Mouse (Mus musculus) neural tube, embryonic 14.5 days (tissue): ENCODE results near the gene Traf3ip3. TPM values are rescaled to one million over a fixed set of nuclear protein-coding genes. Genes with fewer than 3 reads are reported as not detected.

Experiments
- ATAC-seq: fragments of 200-750 bp; cut with Nextera tagmentation; 2 replicates; pipeline ENCODE4 v1.8.0; 2017; ENCODE audit warnings: low read depth, mild to moderate bottlenecking, moderate TSS enrichment, moderate library complexity
- H3K27ac ChIP-seq: fragments of 300-500 bp; sonication (generic); 2 replicates; pipeline ENCODE4 v1.5.1; 2014; ENCODE audit warnings: low read depth, mild to moderate bottlenecking, control low read depth, low read length, moderate library complexity, mixed read lengths
- H3K27me3 ChIP-seq: fragments of 300-500 bp; sonication (generic); 2 replicates; pipeline ENCODE4 v1.6.1; 2014; ENCODE audit warnings: low read length; ENCODE audit not compliant: control insufficient read depth, insufficient read depth
- H3K36me3 ChIP-seq: fragments of 300-500 bp; sonication (generic); 2 replicates; pipeline ENCODE4 v1.6.1; 2014; ENCODE audit warnings: low read length, mixed read lengths; ENCODE audit not compliant: control insufficient read depth, insufficient read depth
- H3K4me1 ChIP-seq: fragments of 300-500 bp; sonication (generic); 2 replicates; pipeline ENCODE4 v1.6.1; 2014; ENCODE audit warnings: low read length; ENCODE audit not compliant: control insufficient read depth, insufficient read depth
- H3K4me2 ChIP-seq: fragments of 300-500 bp; sonication (generic); 2 replicates; pipeline ENCODE4 v1.6.1; 2014; ENCODE audit warnings: mild to moderate bottlenecking, low read depth, low read length, control low read depth
- H3K4me3 ChIP-seq: fragments of 300-500 bp; sonication (generic); 2 replicates; pipeline ENCODE4 v1.5.1; 2014; ENCODE audit warnings: low read depth, low read length, control low read depth, mixed read lengths
- H3K9ac ChIP-seq: fragments of 300-500 bp; sonication (generic); replicated peaks from 2 replicates; pipeline ENCODE4 v1.6.1; 2014; ENCODE audit warnings: low read depth, mild to moderate bottlenecking, control low read depth, low read length, mixed read lengths
- H3K9me3 ChIP-seq: fragments of 300-500 bp; sonication (generic); 2 replicates; pipeline ENCODE4 v1.6.1; 2016; ENCODE audit warnings: low read length; ENCODE audit not compliant: control insufficient read depth
- WGBS: fragments of 180-500 bp; shearing (Covaris S2); extraction: QIAGEN DNeasy Blood & Tissue Kit; methylation state at CpG from one replicate; pipeline ENCODE4 v1.1.7; 2014; 5-methylcytosine and 5-hydroxymethylcytosine counted together
- polyA plus RNA-seq: library from polyadenylated mRNA; unstranded; fragments of >200 nt; fragmentation: Nextera tagmentation; extraction: Ambion mirVana; gene quantifications from 2 replicates; pipeline ENCODE4 v1.2.1, GENCODE M21; 2014

Traf3ip3 gene
- polyA plus RNA-seq, 1 experiment from 2014 or later = 1.1 TPM

DNA sequence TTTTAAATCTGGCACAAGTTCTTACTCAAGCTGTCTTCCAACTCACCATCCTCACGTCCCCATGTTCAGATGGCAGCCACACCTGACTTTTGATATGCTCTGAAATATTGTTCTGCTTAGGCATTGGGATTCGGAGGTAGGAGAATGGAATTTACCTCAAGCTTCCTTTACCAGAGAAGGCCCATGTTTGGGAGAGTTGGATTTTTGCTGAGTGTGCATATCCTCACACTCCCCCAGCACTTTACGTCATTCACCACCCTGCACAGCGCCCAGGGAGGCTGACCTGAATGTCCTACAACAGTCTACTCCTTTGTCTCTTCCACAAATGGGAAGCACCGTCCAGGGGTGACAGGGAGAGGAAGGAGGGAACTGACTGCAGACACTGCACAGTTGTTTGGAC, 18.9 kb upstream of the Traf3ip3 start:
- no peak overlapping the region for H3K4me2 ChIP-seq
- WGBS = 72% methylated on average over 5 of the region's 5 CpGs
- no peak for ATAC-seq
- H3K9ac ChIP-seq = no peak overlapping the region
- H3K4me1 ChIP-seq = no peaks in the 10 kb centered on the region
- H3K9me3 ChIP-seq = no peaks in the 10 kb centered on the region
- no peaks in the 10 kb centered on the region for H3K36me3 ChIP-seq
- no peaks in the 10 kb centered on the region for H3K27me3 ChIP-seq
- H3K4me3 ChIP-seq = no peak overlapping the region
- H3K27ac ChIP-seq = no peak overlapping the region

- Histone ChIP-seq H3K27me3 (no peaks in the 10 kb centered on the region), H3K9ac (no peak overlapping the region), H3K36me3 (no peaks in the 10 kb centered on the region), H3K27ac (no peak overlapping the region), H3K4me3 (no peak overlapping the region), H3K4me1 (no peaks in the 10 kb centered on the region), H3K9me3 (no peaks in the 10 kb centered on the region), H3K4me2 (no peak overlapping the region)
- 77% methylated on average over 3 of the region's 3 CpGs for WGBS
- no peak for ATAC-seq
These were observed 14.5 kb upstream of the Traf3ip3 start for GRCm38 (mm10) chr1:193216000-193216399.

- Histone ChIP-seq H3K36me3 (no peaks in the 10 kb centered on the region), H3K9ac (no peak overlapping the region), H3K4me3 (no peak overlapping the region), H3K4me1 (no peaks in the 10 kb centered on the region), H3K4me2 (no peak overlapping the region), H3K9me3 (no peaks in the 10 kb centered on the region), H3K27me3 (no peaks in the 10 kb centered on the region), H3K27ac (no peak overlapping the region)
- ATAC-seq = no peak
- WGBS = 82% methylated on average over 5 of the region's 5 CpGs
These were observed 12.6 kb upstream of the Traf3ip3 start for GRCm38 (mm10) chr1:193214053-193214452.

DNA sequence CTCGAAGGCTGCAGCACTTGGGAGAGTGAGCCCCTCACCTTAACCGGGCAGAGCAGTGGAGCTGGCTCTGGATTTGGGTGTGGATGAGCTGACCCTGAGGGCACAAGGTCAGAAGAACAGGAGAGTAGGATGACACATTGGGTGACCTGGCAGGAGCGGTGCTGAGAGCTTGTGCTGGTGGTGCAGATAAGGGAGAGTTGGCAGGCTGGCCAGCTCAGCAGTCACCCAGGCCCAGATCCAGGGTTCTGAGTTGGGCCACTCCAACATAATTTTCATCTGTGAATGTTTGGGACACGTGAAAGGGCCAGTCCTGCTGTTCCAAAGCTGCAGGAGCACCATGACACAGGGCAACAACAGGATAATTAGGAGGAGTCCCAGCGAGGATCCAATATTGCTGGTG, 9.9 kb upstream of the Traf3ip3 start:
- Histone ChIP-seq H3K4me3 (no peak overlapping the region), H3K27ac (no peak overlapping the region), H3K4me2 (no peak overlapping the region), H3K36me3 (no peaks in the 10 kb centered on the region), H3K4me1 (no peaks in the 10 kb centered on the region), H3K9me3 (no peaks in the 10 kb centered on the region), H3K27me3 (no peaks in the 10 kb centered on the region), H3K9ac (no peak overlapping the region)
- WGBS = 79% methylated on average over 5 of the region's 5 CpGs
- ATAC-seq = no peak

DNA sequence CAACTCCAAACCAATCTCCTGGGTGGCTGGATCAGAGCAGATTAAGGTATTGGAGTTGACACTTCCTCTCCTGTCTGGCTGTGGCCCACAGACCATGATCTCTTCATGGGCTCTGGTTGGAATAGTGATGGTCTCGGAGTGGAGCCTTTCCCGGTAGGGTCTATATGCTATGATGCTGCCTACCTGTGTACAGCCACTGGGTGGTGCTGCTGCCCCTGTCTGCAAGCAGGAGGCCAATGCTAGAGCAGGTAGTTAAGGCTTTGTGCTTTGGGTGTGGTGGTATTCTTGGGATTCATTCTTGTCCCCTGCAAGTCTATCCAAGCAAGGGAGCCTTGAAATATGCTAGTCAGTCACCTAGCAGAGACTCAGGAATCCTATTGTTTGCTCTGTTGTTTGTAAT, 6.7 kb upstream of the Traf3ip3 start:
- Histone ChIP-seq H3K36me3 (no peaks in the 10 kb centered on the region), H3K27me3 (no peaks in the 10 kb centered on the region), H3K4me3 (no peak overlapping the region), H3K4me1 (no peaks in the 10 kb centered on the region), H3K27ac (no peak overlapping the region), H3K9ac (no peak overlapping the region), H3K9me3 (no peaks in the 10 kb centered on the region), H3K4me2 (no peak overlapping the region)
- ATAC-seq = no peak
- 47% methylated on average over 2 of the region's 2 CpGs for WGBS

DNA sequence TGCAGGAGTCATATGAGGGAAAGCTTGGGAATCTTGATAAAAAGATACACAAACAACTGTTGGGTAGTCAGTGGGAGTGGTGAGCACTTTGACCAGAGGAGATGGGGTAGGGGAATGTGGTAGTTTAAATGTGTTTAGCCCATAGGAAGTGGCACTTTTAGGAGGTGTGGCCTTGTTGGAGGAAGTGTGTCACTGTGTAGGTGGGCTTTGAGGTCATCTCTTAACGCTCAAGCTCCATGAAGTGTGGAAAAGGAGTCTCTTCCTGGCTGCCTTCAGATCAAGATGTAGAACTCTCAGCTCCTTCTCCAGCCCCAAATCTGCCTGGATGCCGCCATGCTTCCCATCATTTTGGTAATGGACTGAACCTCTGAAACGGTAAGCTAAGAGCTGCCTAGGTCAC, 6.0 kb upstream of the Traf3ip3 start, which contains the start of gene Lamb3:
Gene Lamb3 (plus strand): TSS at position 197 of the 400 bp plus-strand sequence.
- Histone ChIP-seq H3K4me2 (no peak within 1 kb of the TSS), H3K27ac (no peak within 1 kb of the TSS), H3K36me3 (no peaks in the 10 kb centered on the region), H3K4me3 (no peak within 1 kb of the TSS), H3K9ac (no peak within 1 kb of the TSS), H3K4me1 (no peaks in the 10 kb centered on the region), H3K27me3 (no peaks in the 10 kb centered on the region), H3K9me3 (no peaks in the 10 kb centered on the region)
- WGBS = 97% methylated on average over 3 of the region's 3 CpGs
- no peak for ATAC-seq

DNA sequence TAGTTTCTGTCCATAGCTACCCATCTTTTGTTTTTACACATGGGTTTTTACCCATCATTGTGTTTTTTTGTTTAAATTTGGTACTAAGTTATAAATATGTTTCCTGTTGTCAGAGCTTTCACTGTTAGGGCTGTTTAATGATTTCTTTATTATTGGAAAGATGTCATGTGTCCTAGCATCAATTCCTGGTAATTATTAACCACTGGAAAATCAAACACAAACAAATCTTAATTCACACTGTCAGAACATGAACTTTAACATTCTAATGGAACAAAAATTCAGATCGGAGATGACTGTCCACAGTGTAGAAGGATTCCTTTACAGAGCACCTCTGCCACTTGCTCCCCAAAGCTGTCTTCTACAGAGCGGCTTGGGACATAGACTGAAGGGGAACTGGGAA, 3.9 kb upstream of the Traf3ip3 start:
- no peaks in the 10 kb centered on the region for H3K36me3 ChIP-seq
- no peaks in the 10 kb centered on the region for H3K27me3 ChIP-seq
- H3K27ac ChIP-seq = no peak overlapping the region
- H3K4me1 ChIP-seq = no peaks in the 10 kb centered on the region
- no peak overlapping the region for H3K4me2 ChIP-seq
- H3K4me3 ChIP-seq = no peak overlapping the region
- no peak for ATAC-seq
- 96% methylated on average over 2 of the region's 2 CpGs for WGBS
- no peak overlapping the region for H3K9ac ChIP-seq
- H3K9me3 ChIP-seq = no peaks in the 10 kb centered on the region

DNA sequence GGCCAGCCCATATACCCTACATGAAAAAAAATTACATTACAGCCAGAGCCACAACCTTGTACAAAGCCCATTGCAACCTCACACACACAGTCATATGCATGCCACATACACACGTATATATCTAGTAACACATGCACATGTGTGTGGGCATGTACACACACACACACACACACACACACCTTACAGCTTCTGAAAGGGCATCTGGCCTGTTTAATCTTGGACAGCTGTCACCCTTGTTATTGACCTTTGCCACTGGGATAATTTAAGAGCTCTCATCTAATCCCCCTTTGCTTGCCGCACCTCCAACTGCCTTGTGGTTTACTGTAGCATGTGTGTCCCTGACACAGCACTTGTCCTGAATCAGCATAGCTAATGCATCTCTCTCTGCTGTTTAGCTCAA, 2.3 kb upstream of the Traf3ip3 start:
- H3K9ac ChIP-seq = no peak overlapping the region
- 72% methylated on average over 2 of the region's 2 CpGs for WGBS
- no peak overlapping the region for H3K4me3 ChIP-seq
- H3K9me3 ChIP-seq = no peaks in the 10 kb centered on the region
- no peak overlapping the region for H3K4me2 ChIP-seq
- no peaks in the 10 kb centered on the region for H3K4me1 ChIP-seq
- no peaks in the 10 kb centered on the region for H3K36me3 ChIP-seq
- no peak for ATAC-seq
- no peak overlapping the region for H3K27ac ChIP-seq
- H3K27me3 ChIP-seq = no peaks in the 10 kb centered on the region

GRCm38 (mm10) chr1:193200640-193201382, 692 bp downstream of the Traf3ip3 start:
- Histone ChIP-seq H3K36me3 (no peaks in the 10 kb centered on the region), H3K27me3 (no peaks in the 10 kb centered on the region), H3K9ac (no peak overlapping the region), H3K4me3 (no peak overlapping the region), H3K27ac (no peak overlapping the region), H3K4me1 (no peaks in the 10 kb centered on the region), H3K9me3 (no peaks in the 10 kb centered on the region), H3K4me2 (no peak overlapping the region)
- 79% methylated on average over 8 of the region's 8 CpGs for whole genome bisulfite sequencing
- no peak for ATAC-seq
